Mouse (Mus musculus) spleen, postnatal 0 days (tissue): Measurements from ENCODE around the gene Acot9. TPM values are rescaled to one million over a fixed set of nuclear protein-coding genes. Genes with fewer than 3 reads are reported as not detected.

Experiments
- polyA plus RNA-seq: library from polyadenylated mRNA; unstranded; fragments of >200 nt; fragmentation: Nextera tagmentation; extraction: Ambion mirVana; gene quantifications from 2 replicates; pipeline ENCODE4 v1.2.1, GENCODE M21; 2015

The Acot9 gene
- polyA plus RNA-seq, result 23.4 and 24.2 TPM in 2 replicates

GRCm38 (mm10) chrX:155262235-155262914 is at the start of gene Acot9:
Gene Acot9, plus strand, starts transcription at chrX:155262443.

GRCm38 (mm10) chrX:155216271-155216670 is 46.0 kb upstream of the Acot9 start, which contains the start of gene Sat1:
Gene Sat1, minus strand, starts transcription at chrX:155216449.

GRCm38 (mm10) chrX:155340654-155341053 is 78.4 kb downstream of the Acot9 start, which contains the start of gene Prdx4:
Gene Prdx4, minus strand, starts transcription at chrX:155340754.

Other genes starting within 250 kb of the Acot9 start
- gene Magea5, start 199.3 kb upstream of the Acot9 start, polyA plus RNA-seq, result not detected in 2 replicates
- not detected in 2 replicates for gene Magea1, start 172.7 kb upstream of the Acot9 start, polyA plus RNA-seq
- not detected in 2 replicates for gene Magea2, start 168.8 kb upstream of the Acot9 start, polyA plus RNA-seq
- not detected in 2 replicates for gene Cldn34b2, start 134.0 kb upstream of the Acot9 start, polyA plus RNA-seq
- 209 and 264 TPM in 2 replicates for gene Sat1, start 46.0 kb upstream of the Acot9 start, polyA plus RNA-seq
- gene Prdx4, start 78.3 kb downstream of the Acot9 start, polyA plus RNA-seq, result 128 TPM in 2 replicates